Mouse (Mus musculus): Measurements from ENCODE around the gene Dpep1.

Dpep1 gene

DNA sequence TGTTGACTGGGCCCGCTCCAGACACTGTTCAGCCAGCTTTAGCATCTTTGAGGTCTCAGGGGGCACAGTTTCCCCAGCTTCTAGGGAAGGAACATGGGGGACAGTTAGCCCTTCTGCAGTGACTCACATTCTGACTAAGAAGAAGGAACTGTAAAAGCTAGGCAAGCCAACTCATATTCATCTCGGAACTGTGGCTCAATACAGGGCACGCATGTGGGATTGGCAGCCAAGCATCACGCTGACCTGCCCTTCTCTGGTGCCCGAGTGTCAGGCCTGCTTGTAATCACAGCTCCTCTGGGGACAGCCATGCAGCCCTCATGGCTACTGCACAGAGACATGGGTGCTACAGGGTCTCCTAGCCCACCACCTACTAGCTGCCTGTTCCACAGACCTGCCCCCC is 64.9 kb downstream of the Dpep1 start:
- no peak for DNase-seq
